ENCODE assay signal across 8 mouse cellular contexts in genomic region chr7:125490947-125491735, GRCm38 (mm10). TPM values are rescaled to one million over a fixed set of nuclear protein-coding genes. Genes with fewer than 3 reads are reported as not detected.
DNase-seq lines count a peak whose midpoint lies in the region; ATAC-seq lines count a peak whose summit lies in the region.

Gene Nsmce1, minus strand, starts transcription at chr7:125491596.

- H3K9me3 ChIP-seq in hindbrain, embryonic 16.5 days (ENCODE audit: control insufficient read depth, low read length) = no peaks in the 10 kb centered on the region

- H3K27me3 ChIP-seq in hindbrain, embryonic 16.5 days (replicated peaks; ENCODE audit: control insufficient read depth, insufficient read depth, low read length) = no peaks in the 10 kb centered on the region

- H3K79me2 ChIP-seq in macrophage (ENCODE audit: inconsistent target) = peaks cover 10% of the 10 kb centered on the region; the same call in 1 of the 2 replicates

- H3K4me2 ChIP-seq in hindbrain, embryonic 16.5 days (ENCODE audit: low read length) = peak within 1 kb of the TSS; percentile 75

- H3K4me3 ChIP-seq in hindbrain, embryonic 16.5 days (ENCODE audit: low read length) = peak within 1 kb of the TSS; percentile 65
- peak within 1 kb of the TSS; percentile 66 for H3K4me3 ChIP-seq in macrophage (ENCODE audit: inconsistent target)

- H3K36me3 ChIP-seq in hindbrain, embryonic 16.5 days (ENCODE audit: control insufficient read depth, insufficient read depth, low read length) = no peaks in the 10 kb centered on the region; the same call in 1 of the 2 replicates
- no peaks in the 10 kb centered on the region for H3K36me3 ChIP-seq in macrophage (ENCODE audit: inconsistent target)

- WGBS in hindbrain, embryonic 16.5 days = under 1% methylated on average over 56 of the region's 56 CpGs
- under 1% methylated on average over 55 of the region's 56 CpGs for WGBS in macrophage (ENCODE audit: missing documents)

- H3K9ac ChIP-seq in hindbrain, embryonic 16.5 days (ENCODE audit: low read depth, low read length) = peak within 1 kb of the TSS; percentile 82

- peaks cover 14% of the 10 kb centered on the region for H3K4me1 ChIP-seq in hindbrain, embryonic 16.5 days (ENCODE audit: control insufficient read depth, insufficient read depth, low read depth, low read length)

- peak within 1 kb of the TSS; percentile 90 for H3K27ac ChIP-seq in hindbrain, embryonic 16.5 days (ENCODE audit: low read depth, low read length)
- H3K27ac ChIP-seq in macrophage = peak within 1 kb of the TSS; percentile 78

- ATAC-seq in hindbrain, embryonic 16.5 days = peak; percentile 99

- DNase-seq in WW6 (ENCODE audit: low read depth, low spot score) = peak; percentile 85
- DNase-seq in cerebellum, postnatal 4 days (ENCODE audit: low spot score in 2 of 2) = peak; percentile 88 to 92
- peak; percentile 95 for DNase-seq in gastrocnemius, adult 18-20 months (ENCODE audit: low spot score)
- peak; percentile 93 to 96 for DNase-seq in left cerebral cortex, adult 18-20 months (ENCODE audit: low spot score in 2 of 2)
- DNase-seq in right cerebral cortex, adult 18-20 months = peak; percentile 98
- DNase-seq in urinary bladder, postnatal 10 days (ENCODE audit: low spot score) = peak; percentile 78

RNA-seq across cellular contexts. Expression of gene Nsmce1, which starts in this region (rescaled TPM):
- 10 to 100 TPM; 10.8 to 11.1 TPM for total RNA-seq in gastrocnemius, adult 18-20 months (2021)
- 85.4 and 91.2 TPM in 2 replicates for polyA plus RNA-seq in hindbrain, embryonic 16.5 days (2015; fragmentation: Nextera tagmentation; extraction: Ambion mirVana)
- total RNA-seq in left cerebral cortex, adult 18-20 months (2021) = 10 to 100 TPM; 12.1 to 13.4 TPM
- total RNA-seq in macrophage (2018; cell fraction: chromatin; rRNA removed) = 10 to 100 TPM in 2 of 26 experiments, 1 to 10 TPM in 24; 1.6 to 11.0 (median 5.4) TPM
- 10 to 100 TPM; 21.7 to 35.3 (median 27.9) TPM for total RNA-seq in macrophage (2018; cell fraction: cytosol; rRNA removed)
- 10 to 100 TPM in 10 of 26 experiments, 1 to 10 TPM in 16; 5.0 to 15.0 (median 9.7) TPM for total RNA-seq in macrophage (2018; cell fraction: nucleus; rRNA removed)
- polyA plus RNA-seq in macrophage (2018) = 20.1 to 42.2 TPM (median 29.6 TPM) in 3 replicates

Comparison
In these comparisons a context has a peak if more than half of its experiments do, and no peak if none do; other contexts are left out.
1. Peak in every context shown above with its lines: DNase-seq, ATAC-seq, H3K4me3 ChIP-seq and H3K27ac ChIP-seq.